Mouse (Mus musculus) left cerebral cortex, postnatal 36 days (tissue): ENCODE results near the gene Serpina16. TPM values are rescaled to one million over a fixed set of nuclear protein-coding genes. Genes with fewer than 3 reads are reported as not detected.
"Not testable (repeated sequence)": the region's sequence is repeated elsewhere in the genome, so short reads cannot be mapped to it uniquely, and the experiment has no call there.

Experiments
- DNase-seq, 2 experiments: peaks; one replicate each; pipeline ENCODE4 v3.0.0; 2021 to 2022; ENCODE audit warnings: low spot score in 2 of 2, mixed read lengths in 1 of 2
- intact Hi-C: fragments of 180-260 bp; cut with DNase I; formaldehyde crosslinking; loops from one replicate; pipeline ENCODE4 v1.15.1; 2025
- total RNA-seq, 2 experiments: library from RNA; stranded (reverse); gene quantifications; 2 replicates each; pipeline ENCODE4 v1.2.3; 2021

Gene Serpina16
- total RNA-seq: not detected

DNA sequence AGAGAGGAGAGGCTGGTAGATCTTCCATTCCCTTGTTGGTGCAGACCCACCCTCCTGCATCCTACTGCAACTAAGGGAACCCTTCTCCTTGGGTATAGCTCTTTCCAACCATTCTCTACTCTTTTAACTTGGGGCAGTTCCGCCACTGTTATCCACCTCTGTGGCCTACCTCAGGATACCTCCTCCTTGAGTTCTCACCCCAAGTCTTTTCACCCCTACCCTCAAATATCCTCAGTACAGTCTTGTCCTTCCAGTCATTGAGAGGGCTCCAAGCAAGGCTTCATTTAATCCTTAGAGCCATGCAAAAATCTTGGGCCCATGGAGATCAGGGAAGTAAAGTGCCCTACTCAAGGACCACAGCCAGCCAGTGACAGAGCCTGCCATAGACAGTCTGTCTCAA lies at the start of gene Serpina16:
Gene Serpina16, minus strand, starts transcription at position 101 of the 400 bp plus-strand sequence.
- intact Hi-C loops: no loop called here
- DNase-seq: no peak

DNA sequence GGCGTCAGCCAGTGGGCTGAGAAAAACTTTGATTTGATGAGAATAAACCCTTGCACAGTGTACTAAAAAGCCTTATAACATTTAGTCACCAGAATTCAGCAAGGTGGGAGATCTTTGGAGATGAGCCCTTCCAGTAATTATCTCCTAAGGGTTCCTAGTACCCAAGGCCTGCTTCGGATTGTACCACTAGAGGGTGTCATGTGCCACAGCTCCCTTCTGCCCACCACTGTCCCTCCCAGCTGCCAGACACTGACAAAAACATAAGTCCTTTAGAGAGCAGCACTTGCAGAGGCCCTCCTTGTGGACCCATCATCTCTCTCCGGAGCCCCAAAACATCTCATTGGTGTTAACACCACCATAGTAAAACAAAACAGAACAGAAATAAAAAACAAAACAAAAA lies 35.6 kb upstream of the Serpina16 start:
- intact Hi-C loops: no loop called here
- DNase-seq: no peak

DNA sequence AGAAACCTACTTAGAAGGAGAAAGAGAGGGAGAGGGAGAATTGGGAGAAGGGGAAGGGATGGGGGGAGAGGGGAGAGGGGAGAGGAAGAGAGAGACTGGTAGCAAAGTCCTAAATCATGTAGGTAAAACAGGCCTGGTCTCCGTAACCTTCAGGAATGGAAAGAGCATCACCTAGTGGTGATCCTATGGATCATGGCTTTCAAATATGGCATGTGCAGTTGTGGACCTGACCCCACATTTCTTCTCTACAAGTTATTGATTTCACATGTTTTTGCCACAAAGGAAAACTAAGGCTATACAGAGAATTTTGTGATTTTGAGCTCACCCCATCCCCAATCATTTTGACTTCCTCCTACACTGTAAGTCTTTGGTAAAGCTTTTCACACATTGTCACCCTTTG lies 34.5 kb upstream of the Serpina16 start:
- intact Hi-C loops: no loop called here

DNA sequence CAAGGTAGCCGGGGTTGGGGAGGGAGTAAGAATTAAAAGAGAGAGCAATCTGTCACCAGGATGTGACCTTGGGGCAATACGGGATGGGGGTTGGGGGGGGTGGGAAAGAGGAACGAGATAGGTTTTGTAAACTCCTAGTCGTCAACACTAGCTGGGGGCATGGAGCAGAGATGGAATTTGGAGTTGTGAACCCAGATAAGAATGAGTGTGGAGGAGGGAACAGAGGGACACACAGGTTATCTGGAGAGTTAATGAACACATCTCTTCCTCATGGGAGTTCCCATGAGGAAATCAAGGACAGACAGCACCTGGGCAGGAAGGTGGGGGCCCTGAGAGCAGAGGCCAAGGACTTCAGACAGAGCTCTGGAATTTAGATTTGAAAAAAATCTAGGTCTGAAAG lies 30.2 kb upstream of the Serpina16 start:
- intact Hi-C loops: no loop called here
- DNase-seq: no peak

More for the DNA sequence above, 34.5 kb upstream of the Serpina16 start:
- no peak for DNase-seq

DNA sequence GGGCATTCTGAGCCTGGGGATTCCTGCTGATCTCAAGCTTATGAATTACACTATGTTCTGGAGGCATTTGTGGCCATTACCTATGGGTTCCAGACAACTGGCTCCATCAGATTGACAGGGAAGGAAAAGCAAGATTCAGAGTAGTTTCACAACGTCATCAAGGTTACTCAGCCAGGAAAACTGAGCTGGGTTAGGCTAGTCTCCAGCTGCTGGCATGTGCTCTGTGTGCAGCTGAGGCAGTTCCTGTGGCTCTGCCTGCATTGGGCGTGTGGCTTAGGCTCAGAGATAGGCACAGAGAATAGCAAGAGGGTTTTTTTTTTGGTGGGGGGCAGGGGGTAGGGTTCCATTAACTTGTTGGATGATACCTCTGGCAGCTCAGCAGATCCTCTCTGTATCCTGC lies 29.6 kb upstream of the Serpina16 start:
- no peak for DNase-seq
- intact Hi-C loops: no loop called here

DNA sequence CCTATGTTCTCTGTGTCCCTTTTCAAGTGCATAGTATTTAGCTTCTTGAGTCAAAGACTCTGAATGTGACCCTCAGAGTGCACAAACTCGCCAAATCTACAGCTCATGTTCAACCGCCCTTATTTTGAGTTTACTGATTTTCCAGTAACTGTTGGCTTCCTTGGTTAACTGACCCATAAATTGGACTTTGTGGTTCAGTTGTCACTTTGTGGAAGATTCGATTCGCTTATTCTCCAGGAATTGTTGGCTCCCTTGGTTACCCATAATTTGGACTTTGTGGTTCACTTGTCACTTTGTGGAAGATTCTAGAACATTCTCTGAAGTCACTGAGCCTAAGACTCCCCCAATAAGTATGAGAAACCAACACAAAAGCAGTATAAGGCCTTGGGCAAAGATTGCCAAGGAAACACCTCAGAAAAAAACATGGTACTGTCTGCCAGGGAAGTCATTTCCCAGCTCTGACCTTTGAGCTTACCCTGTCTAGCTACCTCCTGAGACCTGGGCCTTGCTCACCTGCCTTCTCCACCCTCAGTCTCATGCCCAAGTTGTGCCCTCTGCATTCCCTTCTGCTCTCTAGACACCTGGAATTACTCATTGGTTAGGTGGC lies 24.3 kb upstream of the Serpina16 start:
- DNase-seq: no peak
- intact Hi-C loops: no loop called here

DNA sequence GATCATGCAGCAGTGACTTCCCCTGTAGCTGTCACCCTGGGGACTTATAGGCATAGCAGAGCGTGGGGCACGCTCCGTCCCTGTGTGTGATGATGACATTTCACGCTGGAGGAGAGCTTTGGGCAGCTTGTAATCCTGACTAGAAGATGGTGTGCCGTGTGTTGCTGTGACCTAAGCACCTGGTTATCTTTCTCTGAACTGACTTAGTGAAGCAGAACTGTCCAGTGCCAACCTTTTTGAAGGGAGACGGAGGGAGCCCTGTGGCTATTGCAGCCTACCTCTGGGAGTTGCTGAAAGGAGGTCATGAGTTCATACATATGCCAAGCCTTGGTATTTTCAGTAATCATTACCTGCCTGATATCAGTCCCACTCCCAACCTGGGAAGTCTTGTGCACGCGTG lies 19.5 kb upstream of the Serpina16 start, which contains the start of gene Serpina1f:
Gene Serpina1f, minus strand, starts transcription at position 101 of the 400 bp plus-strand sequence.
- DNase-seq: no peak
- intact Hi-C loops: no loop called here

DNA sequence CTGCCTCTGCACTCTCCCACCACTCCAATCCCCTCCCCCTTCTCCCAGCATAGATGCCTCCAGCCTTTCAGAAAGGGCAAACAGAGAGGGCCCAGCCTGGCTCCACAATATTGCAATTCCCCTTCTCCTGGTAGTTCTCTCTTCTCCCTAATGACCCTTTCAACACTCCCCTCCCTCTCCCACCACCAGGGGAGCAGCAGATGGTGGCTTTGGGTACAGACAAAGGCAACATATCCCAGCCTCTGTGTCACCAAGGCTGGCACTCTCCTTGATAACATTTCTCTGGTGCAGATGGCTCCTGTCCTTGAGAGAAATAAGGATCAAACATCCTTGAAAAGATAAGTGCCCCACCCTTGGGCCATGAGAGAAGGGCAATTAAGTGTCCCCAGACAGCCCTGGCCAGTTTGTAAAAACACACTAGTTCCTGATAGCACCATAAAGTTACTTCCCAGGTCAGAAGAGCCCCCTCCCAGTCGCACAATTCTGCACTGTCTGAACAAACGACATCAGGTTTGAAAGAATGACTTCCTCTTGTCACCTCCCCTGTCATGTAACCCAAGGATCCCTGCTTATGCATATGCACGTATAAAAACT lies 12.4 kb upstream of the Serpina16 start:
- no peak for DNase-seq
- intact Hi-C loops: no loop called here

DNA sequence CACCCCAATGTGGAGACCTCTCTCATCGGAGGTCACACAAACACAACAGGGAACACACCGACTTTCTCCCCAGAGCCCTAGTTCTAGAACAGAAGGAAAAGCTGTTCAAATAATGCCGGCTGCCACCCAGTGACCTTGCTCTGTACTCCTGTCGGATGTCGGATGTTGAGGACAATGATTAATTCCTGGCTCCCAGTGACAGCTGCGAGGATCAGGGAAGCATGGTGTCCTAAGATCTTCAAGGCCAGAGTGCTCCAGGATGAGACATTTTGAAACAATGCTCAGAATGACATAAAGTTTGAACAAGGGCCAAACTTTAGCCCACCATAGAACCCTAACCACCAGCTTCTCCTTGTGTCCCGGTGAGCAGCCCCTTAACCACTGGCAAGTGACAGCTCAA lies 11.1 kb upstream of the Serpina16 start:
- intact Hi-C loops: no loop called here

DNA sequence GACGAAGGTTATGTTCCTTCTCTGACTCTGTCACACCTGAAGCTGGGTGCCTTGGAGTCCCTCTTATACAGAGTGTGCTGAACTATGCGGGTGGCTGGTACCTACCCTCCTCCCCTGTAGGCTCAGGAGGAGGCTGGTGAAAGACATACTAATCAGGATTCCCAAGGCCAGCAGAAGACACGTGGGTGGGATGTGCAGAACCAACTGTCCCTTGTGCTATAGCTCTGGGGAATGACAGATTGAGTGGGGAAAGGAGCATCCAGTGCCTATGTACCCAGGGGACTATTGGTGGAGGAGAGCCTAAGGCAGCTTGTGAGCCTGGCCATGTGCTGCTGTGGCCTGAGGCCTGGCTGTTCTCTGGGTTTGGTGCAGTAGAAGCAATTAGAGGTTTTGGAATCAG lies 10.1 kb upstream of the Serpina16 start:
- DNase-seq: peak; percentile 47 to 50

More for the DNA sequence above, 11.1 kb upstream of the Serpina16 start:
- no peak for DNase-seq

DNA sequence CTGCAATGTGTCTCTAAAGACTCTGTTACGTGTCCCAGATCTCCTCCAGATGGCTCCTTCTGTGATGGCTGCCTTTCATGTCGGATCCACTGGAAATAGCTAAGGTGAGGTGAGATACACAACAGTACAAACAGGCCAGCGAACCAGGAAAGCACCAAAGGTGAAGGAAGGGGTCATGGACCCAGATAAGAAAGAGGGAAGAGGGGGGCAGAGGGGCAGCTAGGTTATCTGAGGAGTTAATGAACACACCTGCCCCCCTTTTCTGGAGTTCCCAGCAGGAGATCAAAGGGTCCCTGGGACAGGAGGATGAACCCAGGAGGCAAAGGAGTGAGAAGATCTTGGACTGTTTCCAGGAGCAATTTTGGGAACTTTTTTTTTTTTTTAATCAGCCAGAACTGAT lies 9.4 kb upstream of the Serpina16 start:
- intact Hi-C loops: no loop called here
- no peak for DNase-seq

More for the DNA sequence above, 10.1 kb upstream of the Serpina16 start:
- intact Hi-C loops: no loop called here

DNA sequence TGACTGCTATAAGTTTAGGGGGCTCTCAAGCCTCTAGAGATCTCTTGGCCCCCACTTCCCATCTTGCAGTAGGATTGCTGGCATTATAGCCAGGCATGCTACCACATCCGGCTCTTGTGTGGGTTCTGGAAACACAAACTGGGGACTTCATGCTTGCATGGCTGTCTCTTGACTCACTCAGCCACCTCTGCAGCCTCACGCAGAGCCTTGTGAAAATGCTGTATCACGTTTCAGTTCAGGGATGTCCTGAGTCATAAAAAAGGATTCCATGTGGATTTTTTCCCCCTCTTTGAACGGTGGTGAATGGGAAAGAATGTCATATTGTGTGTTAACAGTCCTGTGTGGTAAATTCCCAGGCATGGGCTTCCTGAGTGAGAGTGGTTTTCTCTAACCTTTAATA lies 7.8 kb upstream of the Serpina16 start:
- no peak for DNase-seq
- intact Hi-C loops: no loop called here

DNA sequence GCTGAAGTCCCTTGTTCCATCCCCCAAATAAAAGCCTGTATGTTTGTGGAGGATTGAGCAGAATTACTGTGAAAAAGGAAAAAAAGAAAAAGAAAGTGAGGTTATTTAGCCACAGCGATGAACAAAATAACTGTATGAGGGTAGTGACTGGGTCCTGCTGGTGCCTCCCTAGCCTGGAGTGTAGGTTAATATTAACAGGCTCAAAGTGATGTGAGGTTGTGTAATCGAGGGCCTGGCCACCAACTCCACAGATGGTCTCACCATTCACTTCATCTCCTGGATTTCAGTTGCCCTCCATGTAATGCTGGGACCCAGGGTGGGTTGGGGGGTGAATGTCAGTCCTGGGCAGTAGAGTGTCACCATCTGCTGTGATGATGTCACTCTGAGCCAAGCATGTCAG lies 5.8 kb upstream of the Serpina16 start:
- DNase-seq: no peak
- intact Hi-C loops: no loop called here

DNA sequence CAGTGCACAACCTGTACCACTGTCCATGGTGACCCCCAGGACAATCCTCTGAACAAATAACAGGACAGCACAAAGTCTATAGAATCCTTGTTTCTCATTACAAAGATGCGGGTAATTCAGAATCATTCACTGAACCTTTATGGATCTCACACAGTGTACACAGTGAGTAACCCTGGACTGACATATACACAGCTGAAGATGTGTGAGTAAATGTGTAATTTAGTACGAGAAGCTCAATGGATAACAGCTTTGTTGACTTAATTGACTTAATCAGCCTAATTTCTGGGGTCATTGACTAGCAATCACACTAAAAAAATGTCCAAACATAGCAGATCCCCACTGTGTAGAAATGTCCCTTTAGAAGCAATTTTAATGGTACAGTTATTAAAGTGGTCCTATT lies 5.2 kb upstream of the Serpina16 start:
- intact Hi-C loops: no loop called here
- no peak for DNase-seq

DNA sequence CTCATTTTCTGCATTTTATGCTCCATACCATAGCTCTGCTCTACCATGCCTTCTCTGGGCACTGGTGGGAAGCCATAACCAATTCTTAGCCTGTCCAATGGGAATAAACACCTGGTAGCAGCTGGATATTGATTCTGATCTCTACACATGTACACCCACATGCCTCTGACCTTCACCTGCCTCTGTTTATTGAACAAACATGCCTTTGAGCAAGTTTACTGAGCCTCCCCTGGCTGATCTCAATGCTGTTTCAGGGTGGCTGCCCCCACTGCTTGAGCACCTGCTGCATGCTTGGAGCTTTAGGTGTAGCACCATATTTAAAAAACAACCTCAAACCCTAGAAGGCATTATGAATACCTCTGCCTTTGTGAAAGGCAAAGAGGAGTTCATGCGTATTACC lies 3.9 kb upstream of the Serpina16 start:
- DNase-seq, intact Hi-C loops: not testable (repeated sequence)

DNA sequence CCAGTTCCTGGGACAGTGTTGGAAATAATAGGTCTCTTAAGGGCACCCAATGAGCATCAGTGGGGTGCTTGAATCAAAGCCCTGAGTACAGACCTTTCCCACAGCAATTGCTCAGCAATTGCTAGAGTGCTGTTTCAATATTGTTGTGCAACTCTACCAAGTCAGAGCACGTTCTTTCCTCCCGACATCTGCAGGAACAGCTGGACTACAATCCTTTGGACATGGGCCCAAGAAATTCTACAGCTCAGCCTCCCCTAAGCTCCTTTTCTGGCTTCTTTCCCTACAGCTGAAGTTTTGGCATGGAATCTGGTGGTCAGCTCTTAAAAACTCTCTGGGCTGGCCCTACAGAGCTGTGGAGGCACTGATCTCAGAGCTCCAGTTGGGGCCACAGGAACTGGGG lies 2.8 kb downstream of the Serpina16 start:
- DNase-seq: no peak

DNA sequence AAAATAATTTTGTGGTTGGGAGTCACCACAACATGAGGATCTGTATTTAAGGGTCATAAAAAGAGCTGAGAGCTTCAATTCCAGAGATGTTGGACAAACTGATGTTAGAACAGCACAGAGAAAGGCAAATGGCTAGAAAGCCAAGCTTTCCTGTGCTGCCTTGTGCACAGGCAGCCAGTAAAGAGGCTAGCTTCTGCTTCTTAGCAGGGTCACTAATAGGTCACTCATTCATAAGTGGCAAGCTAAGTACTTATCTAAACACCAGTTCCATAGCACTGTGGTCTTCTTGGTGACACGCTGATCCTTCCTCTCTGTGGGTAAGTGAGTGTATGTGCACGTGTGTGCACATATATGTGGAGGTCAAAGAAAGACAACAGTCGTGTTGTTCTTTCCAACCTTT lies 4.5 kb downstream of the Serpina16 start:
- DNase-seq: no peak
- intact Hi-C loops: no loop called here

More for the DNA sequence above, 2.8 kb downstream of the Serpina16 start:
- intact Hi-C loops: no loop called here

DNA sequence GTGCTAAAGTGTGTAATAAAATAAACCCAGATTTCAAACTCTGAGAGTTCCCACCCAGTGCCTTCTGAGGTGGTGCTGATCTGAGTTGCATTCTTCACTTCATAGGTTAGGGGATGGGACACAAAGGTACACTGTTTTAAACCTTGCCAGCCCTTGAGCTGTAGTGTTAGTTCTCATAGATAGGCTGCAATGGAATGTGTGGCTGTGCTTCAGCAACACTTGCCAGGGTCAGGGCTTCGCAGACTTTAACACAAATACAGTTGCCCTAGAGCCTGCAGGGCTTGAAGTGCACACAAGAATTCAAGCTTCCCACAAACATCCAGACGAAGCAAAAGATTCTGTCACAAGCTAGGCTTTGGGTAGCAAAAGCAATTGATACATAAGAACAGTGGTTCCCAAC lies 5.0 kb downstream of the Serpina16 start:
- intact Hi-C loops: no loop called here
- no peak for DNase-seq

DNA sequence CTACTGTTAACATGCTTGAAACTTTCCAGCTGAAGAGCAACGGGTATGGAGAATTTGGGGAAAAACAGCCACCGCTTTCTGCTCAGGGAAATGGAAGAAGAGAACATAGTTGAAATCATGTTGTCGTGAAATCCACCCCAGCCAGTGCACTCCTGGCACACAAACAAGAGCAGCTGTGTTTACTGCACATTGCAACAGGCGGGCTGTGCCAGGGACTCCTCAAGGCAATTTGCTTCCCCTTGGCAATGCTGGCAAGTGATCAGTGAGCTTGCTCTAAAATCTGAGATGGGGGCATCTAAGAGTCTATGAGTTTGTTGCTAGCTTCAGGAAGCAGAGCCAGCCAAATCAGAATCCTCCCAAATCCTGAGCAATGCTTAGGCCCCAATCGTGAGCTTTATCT lies 5.6 kb downstream of the Serpina16 start:
- DNase-seq: peak; percentile 6 to 18
- intact Hi-C loops: no loop called here

DNA sequence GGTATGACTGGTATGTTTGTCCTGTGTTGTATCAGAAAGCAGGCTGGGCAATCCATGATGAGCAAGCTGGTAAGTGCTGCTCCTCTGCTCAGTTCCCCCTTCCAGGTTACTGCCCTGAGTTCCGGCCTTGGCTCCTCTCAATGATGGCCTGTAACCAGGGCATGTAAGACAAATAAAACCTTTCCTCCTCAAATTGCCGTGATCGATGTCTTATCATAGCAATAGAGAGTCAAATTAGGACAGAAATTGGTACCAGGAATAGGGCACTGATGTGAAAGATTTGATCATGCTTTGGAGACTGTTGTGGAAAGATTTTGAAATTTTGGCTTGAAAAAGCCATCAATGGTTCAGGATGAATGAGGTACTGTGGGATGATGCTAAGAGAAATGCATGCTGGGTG lies 10.7 kb downstream of the Serpina16 start:
- intact Hi-C loops: no loop called here
- no peak for DNase-seq

DNA sequence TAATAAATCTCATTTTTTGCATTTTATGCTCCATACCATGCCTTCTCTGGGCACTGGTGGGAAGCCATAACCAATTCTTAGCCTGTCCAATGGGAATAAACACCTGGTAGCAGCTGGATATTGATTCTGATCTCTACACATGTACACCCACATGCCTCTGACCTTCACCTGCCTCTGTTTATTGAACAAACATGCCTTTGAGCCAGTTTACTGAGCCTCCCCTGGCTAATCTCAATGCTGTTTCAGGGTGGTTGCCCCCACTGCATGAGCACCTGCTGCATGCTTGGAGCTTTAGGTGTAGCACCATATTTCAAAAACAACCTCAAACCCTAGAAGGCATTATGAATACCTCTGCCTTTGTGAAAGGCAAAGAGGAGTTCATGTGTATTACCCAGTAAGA lies 13.9 kb downstream of the Serpina16 start:
- intact Hi-C loops, DNase-seq: not testable (repeated sequence)

DNA sequence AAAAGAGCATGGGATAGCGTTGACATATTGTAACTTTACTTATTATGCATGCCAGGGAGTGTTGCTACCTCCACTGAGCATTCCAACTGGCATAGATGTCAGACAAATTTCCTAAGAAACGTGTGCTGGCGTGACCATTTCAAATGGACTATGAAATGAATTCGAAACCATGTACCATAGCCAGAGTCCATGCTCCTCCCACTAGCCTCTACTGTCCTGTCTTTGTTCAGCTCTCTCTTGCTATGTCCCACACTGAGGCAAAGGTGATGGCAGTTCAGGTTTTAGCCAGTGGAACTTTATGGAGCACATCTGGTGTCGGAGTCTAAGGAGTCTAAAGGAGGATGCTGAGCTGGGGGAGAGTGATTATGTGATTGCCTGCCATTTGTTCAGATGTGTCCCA lies 15.9 kb downstream of the Serpina16 start:
- DNase-seq: no peak
- intact Hi-C loops: no loop called here
